Mouse (Mus musculus) MEL (cell line): ENCODE measurements around the gene Atl2. TPM values are rescaled to one million over a fixed set of nuclear protein-coding genes. Genes with fewer than 3 reads are reported as not detected.

Source experiments
- DNase-seq: peaks from one replicate; pipeline ENCODE4 v3.0.0; 2011; ENCODE audit warnings: low read depth, low spot score
- H3K27ac ChIP-seq: 2 replicates; pipeline ENCODE4 v1.5.1; 2012; ENCODE audit warnings: low read depth, mild to moderate bottlenecking, control low read depth, low read length, moderate library complexity; ENCODE audit not compliant: control insufficient read depth
- H3K27me3 ChIP-seq, 2 experiments: fragments of 150-350 bp in 1 of 2; sonication (generic) in 1 of 2; 2 replicates each; pipeline ENCODE4 v1.6.1; 2012; ENCODE audit warnings: low read length in 2 of 2, mild to moderate bottlenecking in 2 of 2, improper control_type of control experiment in 1 of 2, moderate library complexity in 1 of 2; ENCODE audit not compliant: insufficient read depth in 2 of 2, control insufficient read depth in 1 of 2
- H3K36me3 ChIP-seq, 2 experiments: 2 replicates each; pipeline ENCODE4 v1.6.1; 2012 to 2014; ENCODE audit warnings: low read length in 2 of 2, improper control_type of control experiment in 1 of 2, inconsistent platforms in 1 of 2, mild to moderate bottlenecking in 1 of 2; ENCODE audit not compliant: insufficient read depth in 2 of 2, control insufficient read depth in 1 of 2
- H3K4me1 ChIP-seq, 2 experiments: fragments of 150-350 bp in 1 of 2; sonication (generic) in 1 of 2; 2 replicates each; pipeline ENCODE4 v1.6.1; 2012; ENCODE audit warnings: low read length in 2 of 2, improper control_type of control experiment in 1 of 2, mild to moderate bottlenecking in 1 of 2; ENCODE audit not compliant: insufficient read depth in 2 of 2, control insufficient read depth in 1 of 2
- H3K4me3 ChIP-seq, 2 experiments: fragments of 150-350 bp in 1 of 2; sonication (generic) in 1 of 2; 2 replicates each; pipeline ENCODE4 v1.5.1; 2012; ENCODE audit warnings: low read depth in 2 of 2, low read length in 2 of 2, mild to moderate bottlenecking in 2 of 2, moderate library complexity in 2 of 2, control low read depth in 1 of 2, improper control_type of control experiment in 1 of 2; ENCODE audit not compliant: control insufficient read depth in 1 of 2, insufficient read depth in 1 of 2
- H3K79me2 ChIP-seq: 2 replicates; pipeline ENCODE4 v1.6.1; 2012; ENCODE audit warnings: mild to moderate bottlenecking, low read length, moderate library complexity; ENCODE audit not compliant: control insufficient read depth, poor library complexity, insufficient read depth
- H3K9ac ChIP-seq: 2 replicates; pipeline ENCODE4 v1.6.1; 2012; ENCODE audit warnings: low read depth, mild to moderate bottlenecking, control low read depth, low read length, moderate library complexity; ENCODE audit not compliant: control insufficient read depth, poor library complexity, severe bottlenecking
- H3K9me3 ChIP-seq: fragments of 150-350 bp; sonication (generic); replicated peaks from 2 replicates; pipeline ENCODE4 v1.6.1; 2012; ENCODE audit warnings: mild to moderate bottlenecking, low read length, improper control_type of control experiment, moderate library complexity; ENCODE audit not compliant: insufficient read depth
- CHD1 ChIP-seq: IDR thresholded peaks from 2 replicates; pipeline ENCODE4 v1.6.1; 2012; ENCODE audit warnings: low read depth, mild to moderate bottlenecking, inconsistent platforms, low read length, improper control_type of control experiment
- CHD2 ChIP-seq: IDR thresholded peaks from 2 replicates; pipeline ENCODE4 v1.6.1; 2011; ENCODE audit warnings: low read length, improper control_type of control experiment
- CTCF ChIP-seq, 3 experiments: IDR thresholded peaks in 2 of 3; conservative IDR thresholded peaks in 1 of 3; 2 replicates each; pipeline ENCODE4 v1.5.1; 2011 to 2012; ENCODE audit warnings: low read length in 3 of 3, low read depth in 2 of 3, mild to moderate bottlenecking in 2 of 3, improper control_type of control experiment in 1 of 3, inconsistent platforms in 1 of 3, mixed read lengths in 1 of 3, moderate library complexity in 1 of 3; ENCODE audit not compliant: control insufficient read depth in 1 of 3, insufficient read depth in 1 of 3, poor library complexity in 1 of 3, severe bottlenecking in 1 of 3
- ELF1 ChIP-seq: IDR thresholded peaks from 2 replicates; pipeline ENCODE4 v1.6.1; 2014; ENCODE audit warnings: low read depth, mild to moderate bottlenecking, inconsistent platforms, low read length, improper control_type of control experiment, moderate library complexity
- EP300 ChIP-seq, 2 experiments: IDR thresholded peaks; 2 replicates each; pipeline ENCODE4 v1.6.1; 2011; ENCODE audit warnings: improper control_type of control experiment in 2 of 2, low read length in 2 of 2, low read depth in 1 of 2, mild to moderate bottlenecking in 1 of 2
- GABPA ChIP-seq: IDR thresholded peaks from 2 replicates; pipeline ENCODE4 v1.6.1; 2012; ENCODE audit warnings: low read depth, mild to moderate bottlenecking, inconsistent platforms, low read length, improper control_type of control experiment, moderate library complexity
- GATA1 ChIP-seq: IDR thresholded peaks from 2 replicates; pipeline ENCODE4 v1.6.1; 2011; ENCODE audit warnings: low read depth, low read length, improper control_type of control experiment
- HCFC1 ChIP-seq: IDR thresholded peaks from 2 replicates; pipeline ENCODE4 v1.6.1; 2012; ENCODE audit warnings: low read depth, mild to moderate bottlenecking, inconsistent platforms, low read length, improper control_type of control experiment, moderate library complexity
- MAZ ChIP-seq: IDR thresholded peaks from 2 replicates; pipeline ENCODE4 v1.6.1; 2012; ENCODE audit warnings: low read depth, mild to moderate bottlenecking, inconsistent platforms, low read length, improper control_type of control experiment
- MEF2A ChIP-seq: IDR thresholded peaks from 2 replicates; pipeline ENCODE4 v1.6.1; 2014; ENCODE audit warnings: low read depth, mild to moderate bottlenecking, inconsistent platforms, low read length, improper control_type of control experiment; ENCODE audit not compliant: poor library complexity, insufficient replicate concordance, severe bottlenecking; ENCODE audit errors: extremely low read depth
- MXI1 ChIP-seq: IDR thresholded peaks from 2 replicates; pipeline ENCODE4 v1.6.1; 2011; ENCODE audit warnings: mild to moderate bottlenecking, low read depth, low read length, improper control_type of control experiment
- MYB ChIP-seq: IDR thresholded peaks from 2 replicates; pipeline ENCODE4 v1.6.1; 2011; ENCODE audit warnings: mild to moderate bottlenecking, low read depth, low read length, improper control_type of control experiment
- NELFE ChIP-seq: IDR thresholded peaks from 2 replicates; pipeline ENCODE4 v1.6.1; 2011; ENCODE audit warnings: low read depth, low read length, improper control_type of control experiment
- POLR2A ChIP-seq, 2 experiments: IDR thresholded peaks; 2 replicates each; pipeline ENCODE4 v1.6.1; 2011 to 2012; ENCODE audit warnings: low read length in 2 of 2, mild to moderate bottlenecking in 2 of 2, control low read depth in 1 of 2, improper control_type of control experiment in 1 of 2, low read depth in 1 of 2, moderate library complexity in 1 of 2; ENCODE audit not compliant: control insufficient read depth in 1 of 2, insufficient read depth in 1 of 2, poor library complexity in 1 of 2
- POLR2AphosphoS2 ChIP-seq: IDR thresholded peaks from 2 replicates; pipeline ENCODE4 v1.6.1; 2011; ENCODE audit warnings: low read length, improper control_type of control experiment
- POLR2AphosphoS5 ChIP-seq: IDR thresholded peaks from 2 replicates; pipeline ENCODE4 v1.6.1; 2012; ENCODE audit warnings: low read depth, borderline replicate concordance, mild to moderate bottlenecking, inconsistent platforms, low read length, moderate library complexity, mixed read lengths
- RAD21 ChIP-seq: IDR thresholded peaks from 2 replicates; pipeline ENCODE4 v1.6.1; 2011; ENCODE audit warnings: mild to moderate bottlenecking, low read depth, low read length, improper control_type of control experiment
- SIN3A ChIP-seq: IDR thresholded peaks from 2 replicates; pipeline ENCODE4 v1.6.1; 2012; ENCODE audit warnings: low read length, improper control_type of control experiment, inconsistent platforms
- SMC3 ChIP-seq: IDR thresholded peaks from 2 replicates; pipeline ENCODE4 v1.6.1; 2011; ENCODE audit warnings: low read depth, low read length, improper control_type of control experiment
- TBP ChIP-seq: IDR thresholded peaks from 2 replicates; pipeline ENCODE4 v1.8.0; 2011; ENCODE audit warnings: low read depth, low read length, improper control_type of control experiment
- TCF12 ChIP-seq: IDR thresholded peaks from 2 replicates; pipeline ENCODE4 v1.6.1; 2014; ENCODE audit warnings: low read depth, mild to moderate bottlenecking, inconsistent platforms, low read length, improper control_type of control experiment, moderate library complexity
- UBTF ChIP-seq: IDR thresholded peaks from 2 replicates; pipeline ENCODE4 v1.6.1; 2012; ENCODE audit warnings: low read depth, mild to moderate bottlenecking, inconsistent platforms, low read length, improper control_type of control experiment, moderate library complexity, borderline replicate concordance; ENCODE audit not compliant: insufficient read depth
- ZC3H11A ChIP-seq: IDR thresholded peaks from 2 replicates; pipeline ENCODE4 v1.6.1; 2012; ENCODE audit warnings: low read depth, mild to moderate bottlenecking, inconsistent platforms, low read length, improper control_type of control experiment
- ZMIZ1 ChIP-seq: IDR thresholded peaks from 2 replicates; pipeline ENCODE4 v1.6.1; 2012; ENCODE audit warnings: low read depth, mild to moderate bottlenecking, inconsistent platforms, low read length, improper control_type of control experiment, moderate library complexity
- polyA plus RNA-seq, 2 experiments: library from polyadenylated mRNA; stranded (reverse) in 1 of 2; unstranded in 1 of 2; fragments of >175 nt in 1 of 2; fragments of >200 nt in 1 of 2; gene quantifications; 2 replicates each; pipeline versions ENCODE4 v1.2.1 to v1.2.4; 2012; ENCODE audit warnings: low replicate concordance in 2 of 2, low read depth in 1 of 2; ENCODE audit not compliant: insufficient read length in 2 of 2, insufficient read depth in 1 of 2, missing spikeins in 1 of 2
- total RNA-seq: library from RNA; depleted of rRNA; stranded (reverse); fragments of 300-350 nt; gene quantifications from 2 replicates; pipeline ENCODE4 v1.2.3, GENCODE M21; 2012

Gene Atl2
- total and polyA plus RNA-seq, 3 experiments = 29.5 to 118 (median 43.3) TPM

DNA sequence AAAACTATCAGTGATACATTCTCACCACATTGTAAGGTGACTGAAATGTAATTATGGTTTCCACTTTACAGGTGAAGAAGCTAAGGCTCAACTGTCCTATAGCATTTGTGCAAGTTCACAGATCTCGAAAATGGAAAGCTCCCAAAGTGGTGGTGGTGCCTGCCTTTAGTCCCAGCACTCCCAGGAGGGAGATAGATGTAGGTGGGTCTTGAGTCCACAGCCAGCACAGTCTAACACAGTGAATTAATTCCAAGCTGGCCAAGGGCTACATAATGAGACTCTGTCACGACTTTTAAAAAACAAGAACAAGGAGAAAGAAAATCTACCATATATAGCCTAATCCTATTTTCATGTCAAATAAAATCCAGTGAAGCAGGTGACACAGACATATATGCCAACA, 50.2 kb downstream of the Atl2 start:
- Histone ChIP-seq H3K4me3 (no peak overlapping the region), H3K4me1 (no peaks in the 10 kb centered on the region), H3K79me2 (no peaks in the 10 kb centered on the region), H3K36me3 (peaks cover 0 to 16% of the 10 kb centered on the region in 2 experiments; a peak in 2 of 4 replicates), H3K9me3 (no peaks in the 10 kb centered on the region), H3K9ac (no peak overlapping the region), H3K27ac (no peak overlapping the region), H3K27me3 (no peaks in the 10 kb centered on the region)
- no peak for TF ChIP-seq ELF1
- no peak for TF ChIP-seq SMC3
- TF ChIP-seq EP300 (IDR thresholded peaks at IDR 0.05; ENCODE audit: low read depth in 1 of 2, low read length in 2 of 2) = no peak
- no peak for DNase-seq

- DNase-seq = peak; percentile 65
- no peak overlapping the region for H3K4me3 ChIP-seq
- TF ChIP-seq CHD2 (no peak), POLR2AphosphoS2 (no peak), SMC3 (peak; percentile 90), TBP (no peak), TCF12 (no peak), ZC3H11A (peak; percentile 83), POLR2A (IDR thresholded peaks at IDR 0.05; ENCODE audit: control insufficient read depth in 1 of 2, insufficient read depth in 1 of 2, low read depth in 1 of 2, low read length in 2 of 2, poor library complexity in 1 of 2) (no peak), CTCF (IDR thresholded peaks at IDR 0.05 in 2 of 3, conservative IDR thresholded peaks at IDR 0.05 in 1 of 3; ENCODE audit: control insufficient read depth in 1 of 3, insufficient read depth in 1 of 3, low read depth in 2 of 3, low read length in 3 of 3, poor library complexity in 1 of 3, severe bottlenecking in 1 of 3) (peak; percentile 68 to 94 (median 87)), RAD21 (peak; percentile 93), ZMIZ1 (no peak), SIN3A (no peak), POLR2AphosphoS5 (no peak)
- no peaks in the 10 kb centered on the region for H3K79me2 ChIP-seq
- no peaks in the 10 kb centered on the region for H3K36me3 ChIP-seq
- no peaks in the 10 kb centered on the region for H3K9me3 ChIP-seq
- H3K27me3 ChIP-seq = no peaks in the 10 kb centered on the region
- no peak overlapping the region for H3K27ac ChIP-seq
- H3K9ac ChIP-seq = no peak overlapping the region
- no peaks in the 10 kb centered on the region for H3K4me1 ChIP-seq
These were observed 55.4 kb downstream of the Atl2 start for GRCm38 (mm10) chr17:79840254-79841238.

- DNase-seq = no peak
- Histone ChIP-seq H3K27me3 (no peaks in the 10 kb centered on the region; a peak in 3 of 4 replicates), H3K9ac (no peak overlapping the region), H3K27ac (no peak overlapping the region), H3K79me2 (no peaks in the 10 kb centered on the region), H3K36me3 (no peaks in the 10 kb centered on the region), H3K9me3 (no peaks in the 10 kb centered on the region)
- TF ChIP-seq CHD2 (no peak), MEF2A (no peak), CTCF (IDR thresholded peaks at IDR 0.05 in 2 of 3, conservative IDR thresholded peaks at IDR 0.05 in 1 of 3; ENCODE audit: control insufficient read depth in 1 of 3, insufficient read depth in 1 of 3, low read depth in 2 of 3, low read length in 3 of 3, poor library complexity in 1 of 3, severe bottlenecking in 1 of 3) (no peak), POLR2AphosphoS2 (no peak), UBTF (no peak), MYB (no peak), SMC3 (no peak), CHD1 (no peak), GABPA (no peak), HCFC1 (no peak), EP300 (IDR thresholded peaks at IDR 0.05; ENCODE audit: low read depth in 1 of 2, low read length in 2 of 2) (no peak), TBP (no peak), MAZ (no peak), NELFE (no peak), MXI1 (no peak), GATA1 (no peak)
- TF ChIP-seq, all 39 proteins: peak for 0
- Histone ChIP-seq H3K4me3 (no peak overlapping the region), H3K4me1 (no peaks in the 10 kb centered on the region)
These were observed 58.9 kb downstream of the Atl2 start for GRCm38 (mm10) chr17:79836978-79837377.
